Mouse (Mus musculus) neural tube, embryonic 11.5 days (tissue): ENCODE measurements around the gene Rgmb. TPM values are rescaled to one million over a fixed set of nuclear protein-coding genes. Genes with fewer than 3 reads are reported as not detected.

Experiments
- ATAC-seq: fragments of 200-750 bp; cut with Nextera tagmentation; 2 replicates; pipeline ENCODE4 v1.8.0; 2017; ENCODE audit warnings: moderate number of reproducible peaks, mild to moderate bottlenecking, moderate TSS enrichment, moderate library complexity; ENCODE audit not compliant: insufficient read depth, low FRiP score, low TSS enrichment
- DNase-seq: peaks from one replicate; pipeline ENCODE4 v3.0.0-alpha.2; 2015; ENCODE audit warnings: low spot score
- H3K27ac ChIP-seq: fragments of 300-500 bp; sonication (generic); 2 replicates; pipeline ENCODE4 v1.5.1; 2014; ENCODE audit warnings: low read depth, mild to moderate bottlenecking, low read length
- H3K27me3 ChIP-seq: fragments of 300-500 bp; sonication (generic); 2 replicates; pipeline ENCODE4 v1.6.1; 2014; ENCODE audit warnings: mild to moderate bottlenecking, low read length, mixed read lengths; ENCODE audit not compliant: control insufficient read depth, insufficient read depth
- H3K36me3 ChIP-seq: fragments of 300-500 bp; sonication (generic); 2 replicates; pipeline ENCODE4 v1.6.1; 2014; ENCODE audit warnings: mild to moderate bottlenecking, low read length, moderate library complexity, mixed read lengths; ENCODE audit not compliant: control insufficient read depth, insufficient read depth
- H3K4me1 ChIP-seq: fragments of 300-500 bp; sonication (generic); 2 replicates; pipeline ENCODE4 v1.6.1; 2014; ENCODE audit warnings: low read length, mixed read lengths; ENCODE audit not compliant: control insufficient read depth, insufficient read depth
- H3K4me2 ChIP-seq: fragments of 300-500 bp; sonication (generic); 2 replicates; pipeline ENCODE4 v1.6.1; 2014; ENCODE audit warnings: low read depth, mild to moderate bottlenecking, moderate library complexity
- H3K4me3 ChIP-seq: fragments of 300-500 bp; sonication (generic); 2 replicates; pipeline ENCODE4 v1.5.1; 2014; ENCODE audit warnings: low read depth, low read length
- H3K9ac ChIP-seq: fragments of 300-500 bp; sonication (generic); 2 replicates; pipeline ENCODE4 v1.6.1; 2014; ENCODE audit warnings: mild to moderate bottlenecking, low read length
- H3K9me3 ChIP-seq: fragments of 300-500 bp; sonication (generic); 2 replicates; pipeline ENCODE4 v1.6.1; 2016; ENCODE audit warnings: low read length; ENCODE audit not compliant: control insufficient read depth
- WGBS: fragments of 180-500 bp; shearing (Covaris S2); extraction: QIAGEN DNeasy Blood & Tissue Kit; methylation state at CpG from one replicate; pipeline ENCODE4 v1.1.7; 2014; 5-methylcytosine and 5-hydroxymethylcytosine counted together
- polyA plus RNA-seq: library from polyadenylated mRNA; unstranded; fragments of >200 nt; fragmentation: Nextera tagmentation; extraction: Ambion mirVana; gene quantifications from 2 replicates; pipeline ENCODE4 v1.2.1, GENCODE M21; 2014

Gene Rgmb
- 109 and 110 TPM in 2 replicates for polyA plus RNA-seq

GRCm38 (mm10) chr17:15830766-15831644, at the start of gene Rgmb:
Rgmb (minus strand) TSS chr17:15831039.
- Histone ChIP-seq H3K4me2 (peak within 1 kb of the TSS; percentile 70), H3K4me1 (peaks cover 11% of the 10 kb centered on the region), H3K27me3 (no peaks in the 10 kb centered on the region), H3K27ac (peak within 1 kb of the TSS; percentile 97), H3K4me3 (peak within 1 kb of the TSS; percentile 65), H3K9ac (peak within 1 kb of the TSS; percentile 89), H3K9me3 (no peaks in the 10 kb centered on the region), H3K36me3 (no peaks in the 10 kb centered on the region)
- under 1% methylated on average over 55 of the region's 55 CpGs for WGBS
- DNase-seq (peak; percentile 77), ATAC-seq (peak; percentile 57)

GRCm38 (mm10) chr17:15874765-15875164, 43.9 kb upstream of the Rgmb start:
- WGBS = 75% methylated on average over 6 of the region's 6 CpGs
- no peaks in the 10 kb centered on the region for H3K27me3 ChIP-seq
- DNase-seq = no peak
- no peak overlapping the region for H3K4me3 ChIP-seq
- H3K4me2 ChIP-seq = no peak overlapping the region
- H3K4me1 ChIP-seq = no peaks in the 10 kb centered on the region
- no peak overlapping the region for H3K27ac ChIP-seq
- H3K9ac ChIP-seq = no peak overlapping the region
- H3K36me3 ChIP-seq = no peaks in the 10 kb centered on the region
- no peak for ATAC-seq
- no peaks in the 10 kb centered on the region for H3K9me3 ChIP-seq

- no peaks in the 10 kb centered on the region for H3K4me1 ChIP-seq
- ATAC-seq (no peak), DNase-seq (no peak)
- H3K36me3 ChIP-seq = no peaks in the 10 kb centered on the region
- H3K27me3 ChIP-seq = no peaks in the 10 kb centered on the region
- H3K9me3 ChIP-seq = no peaks in the 10 kb centered on the region
- H3K4me3 ChIP-seq = no peak overlapping the region
- no peak overlapping the region for H3K4me2 ChIP-seq
- H3K9ac ChIP-seq = no peak overlapping the region
- H3K27ac ChIP-seq = no peak overlapping the region
Measured at GRCm38 (mm10) chr17:15872093-15872492, 41.3 kb upstream of the Rgmb start.

GRCm38 (mm10) chr17:15865249-15865648, 34.4 kb upstream of the Rgmb start:
- Histone ChIP-seq H3K4me2 (no peak overlapping the region), H3K27me3 (no peaks in the 10 kb centered on the region), H3K9ac (no peak overlapping the region), H3K4me3 (no peak overlapping the region), H3K27ac (no peak overlapping the region), H3K36me3 (no peaks in the 10 kb centered on the region), H3K4me1 (no peaks in the 10 kb centered on the region), H3K9me3 (no peaks in the 10 kb centered on the region)
- WGBS = 96% methylated on average over 1 of the region's 1 CpGs
- ATAC-seq = no peak
- no peak for DNase-seq

- DNase-seq (no peak), ATAC-seq (no peak)
- H3K4me1 ChIP-seq = no peaks in the 10 kb centered on the region
- no peaks in the 10 kb centered on the region for H3K36me3 ChIP-seq
- H3K27me3 ChIP-seq = no peaks in the 10 kb centered on the region
- no peaks in the 10 kb centered on the region for H3K9me3 ChIP-seq
- 86% methylated on average over 4 of the region's 4 CpGs for WGBS
- H3K27ac ChIP-seq = no peak overlapping the region
- no peak overlapping the region for H3K4me3 ChIP-seq
- no peak overlapping the region for H3K4me2 ChIP-seq
- H3K9ac ChIP-seq = no peak overlapping the region
Measured at GRCm38 (mm10) chr17:15862355-15862754, 31.5 kb upstream of the Rgmb start.

- no peaks in the 10 kb centered on the region for H3K4me1 ChIP-seq
- ATAC-seq (no peak), DNase-seq (no peak)
- 65% methylated on average over 2 of the region's 2 CpGs for WGBS
- H3K9ac ChIP-seq = no peak overlapping the region
- H3K27ac ChIP-seq = no peak overlapping the region
- H3K9me3 ChIP-seq = no peaks in the 10 kb centered on the region
- H3K4me3 ChIP-seq = no peak overlapping the region
- H3K27me3 ChIP-seq = no peaks in the 10 kb centered on the region
- no peaks in the 10 kb centered on the region for H3K36me3 ChIP-seq
- H3K4me2 ChIP-seq = no peak overlapping the region
Measured at GRCm38 (mm10) chr17:15853121-15853520, 22.3 kb upstream of the Rgmb start.

GRCm38 (mm10) chr17:15850544-15850943, 19.7 kb upstream of the Rgmb start:
- Histone ChIP-seq H3K9me3 (no peaks in the 10 kb centered on the region), H3K36me3 (no peaks in the 10 kb centered on the region), H3K27me3 (no peaks in the 10 kb centered on the region), H3K9ac (no peak overlapping the region), H3K27ac (no peak overlapping the region), H3K4me2 (no peak overlapping the region), H3K4me3 (no peak overlapping the region), H3K4me1 (no peaks in the 10 kb centered on the region)
- 65% methylated on average over 3 of the region's 3 CpGs for WGBS
- ATAC-seq = no peak
- DNase-seq = no peak

GRCm38 (mm10) chr17:15841425-15841824, 10.6 kb upstream of the Rgmb start:
- WGBS = 89% methylated on average over 2 of the region's 2 CpGs
- Histone ChIP-seq H3K4me2 (no peak overlapping the region), H3K27me3 (no peaks in the 10 kb centered on the region), H3K9ac (no peak overlapping the region), H3K9me3 (no peaks in the 10 kb centered on the region), H3K36me3 (no peaks in the 10 kb centered on the region), H3K4me3 (no peak overlapping the region), H3K4me1 (no peaks in the 10 kb centered on the region), H3K27ac (no peak overlapping the region)
- DNase-seq = no peak
- ATAC-seq = no peak

GRCm38 (mm10) chr17:15832398-15832797, 1.6 kb upstream of the Rgmb start:
- no peaks in the 10 kb centered on the region for H3K9me3 ChIP-seq
- no peak overlapping the region for H3K27ac ChIP-seq
- H3K4me1 ChIP-seq = peaks cover 11% of the 10 kb centered on the region
- H3K27me3 ChIP-seq = no peaks in the 10 kb centered on the region
- ATAC-seq = no peak
- H3K4me3 ChIP-seq = no peak overlapping the region
- H3K4me2 ChIP-seq = no peak overlapping the region
- H3K9ac ChIP-seq = no peak overlapping the region
- DNase-seq = no peak
- WGBS = 32% methylated on average over 5 of the region's 5 CpGs
- no peaks in the 10 kb centered on the region for H3K36me3 ChIP-seq
